Mouse (Mus musculus) bone marrow macrophage, adult 2 months (primary cell): ENCODE data around the gene Tpsb2.

ENCODE experiments used
- CTCF ChIP-seq: IDR thresholded peaks from 2 replicates; pipeline ENCODE4 v1.5.1; 2012; ENCODE audit warnings: low read depth, mild to moderate bottlenecking, low read length, moderate library complexity
- POLR2A ChIP-seq: IDR thresholded peaks from 2 replicates; pipeline ENCODE4 v1.6.1; 2012; ENCODE audit warnings: mild to moderate bottlenecking, low read depth, low read length, borderline replicate concordance

DNA sequence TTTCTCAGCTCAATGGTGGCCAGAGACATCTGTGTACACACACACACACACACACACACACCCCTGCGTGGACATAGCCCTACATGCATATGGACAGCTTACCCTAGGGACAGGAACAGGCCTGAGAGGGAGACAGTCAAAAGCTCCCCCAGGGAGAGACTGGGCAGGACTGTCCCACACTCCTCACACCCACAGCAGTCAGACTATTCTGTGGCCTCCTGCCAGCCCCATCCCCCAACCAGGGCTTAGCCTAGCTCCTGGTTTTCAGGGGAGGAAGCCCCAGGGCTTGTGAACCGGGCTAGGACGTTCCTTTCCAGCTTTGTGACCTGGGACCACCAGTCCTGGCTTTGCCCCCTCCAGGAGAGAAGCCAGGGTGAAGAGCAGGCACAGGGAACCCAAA is 50.1 kb downstream of the Tpsb2 start:
- no peak for TF ChIP-seq CTCF
- no peak for TF ChIP-seq POLR2A
